Mouse (Mus musculus): ENCODE data around the gene Stim2.

Stim2 gene

GRCm38 (mm10) chr5:53995316-53995715 is 3.0 kb upstream of the Stim2 start:
- DNase-seq = peak; percentile 84 to 91

- no peak for DNase-seq
Observed at GRCm38 (mm10) chr5:53996822-53997221, 1.5 kb upstream of the Stim2 start.

- DNase-seq = peak; percentile 68 to 69
Observed at GRCm38 (mm10) chr5:53998743-53999460, 603 bp downstream of the Stim2 start.

- no peak for DNase-seq
Observed at GRCm38 (mm10) chr5:53999461-53999770, 1.1 kb downstream of the Stim2 start.

GRCm38 (mm10) chr5:53999831-54000230 is 1.5 kb downstream of the Stim2 start:
- no peak for DNase-seq

- no peak for DNase-seq
Observed at GRCm38 (mm10) chr5:54001021-54001420, 2.7 kb downstream of the Stim2 start.

- no peak for DNase-seq
Observed at GRCm38 (mm10) chr5:54005111-54005864, 7.0 kb downstream of the Stim2 start.

- no peak for DNase-seq
Observed at GRCm38 (mm10) chr5:54005865-54006225, 7.5 kb downstream of the Stim2 start.

- DNase-seq = no peak
Observed at GRCm38 (mm10) chr5:54006845-54007244, 8.5 kb downstream of the Stim2 start.

GRCm38 (mm10) chr5:54007617-54008016 is 9.3 kb downstream of the Stim2 start:
- no peak for DNase-seq

GRCm38 (mm10) chr5:54013271-54013670 is 15.0 kb downstream of the Stim2 start:
- DNase-seq = no peak

GRCm38 (mm10) chr5:54017143-54017542 is 18.8 kb downstream of the Stim2 start:
- DNase-seq = no peak

- DNase-seq = no peak
Observed at GRCm38 (mm10) chr5:54018856-54019255, 20.6 kb downstream of the Stim2 start.

- DNase-seq = no peak
Observed at GRCm38 (mm10) chr5:54019546-54019945, 21.2 kb downstream of the Stim2 start.

GRCm38 (mm10) chr5:54024610-54025009 is 26.3 kb downstream of the Stim2 start:
- no peak for DNase-seq

- no peak for DNase-seq
Observed at GRCm38 (mm10) chr5:54025630-54026029, 27.3 kb downstream of the Stim2 start.

- no peak for DNase-seq
Observed at GRCm38 (mm10) chr5:54033217-54033616, 34.9 kb downstream of the Stim2 start.

- no peak for DNase-seq
Observed at GRCm38 (mm10) chr5:54034680-54035079, 36.4 kb downstream of the Stim2 start.

GRCm38 (mm10) chr5:54038615-54039014 is 40.3 kb downstream of the Stim2 start:
- DNase-seq = no peak

- no peak for DNase-seq
Observed at GRCm38 (mm10) chr5:54040527-54040926, 42.2 kb downstream of the Stim2 start.

GRCm38 (mm10) chr5:54042013-54042412 is 43.7 kb downstream of the Stim2 start:
- no peak for DNase-seq

GRCm38 (mm10) chr5:54045523-54045922 is 47.2 kb downstream of the Stim2 start:
- no peak for DNase-seq

- no peak for DNase-seq
Observed at GRCm38 (mm10) chr5:54046432-54046831, 48.1 kb downstream of the Stim2 start.

- no peak for DNase-seq
Observed at GRCm38 (mm10) chr5:54049145-54049733, 50.9 kb downstream of the Stim2 start.

Measured in cerebellum, postnatal 36 days (tissue).